Mouse (Mus musculus) urinary bladder, postnatal 10 days (tissue): ENCODE measurements around the gene Mrpl23.

ENCODE experiments used
- DNase-seq: peaks from one replicate; pipeline ENCODE4 v3.0.0; 2022; ENCODE audit warnings: low spot score

The Mrpl23 gene

DNA sequence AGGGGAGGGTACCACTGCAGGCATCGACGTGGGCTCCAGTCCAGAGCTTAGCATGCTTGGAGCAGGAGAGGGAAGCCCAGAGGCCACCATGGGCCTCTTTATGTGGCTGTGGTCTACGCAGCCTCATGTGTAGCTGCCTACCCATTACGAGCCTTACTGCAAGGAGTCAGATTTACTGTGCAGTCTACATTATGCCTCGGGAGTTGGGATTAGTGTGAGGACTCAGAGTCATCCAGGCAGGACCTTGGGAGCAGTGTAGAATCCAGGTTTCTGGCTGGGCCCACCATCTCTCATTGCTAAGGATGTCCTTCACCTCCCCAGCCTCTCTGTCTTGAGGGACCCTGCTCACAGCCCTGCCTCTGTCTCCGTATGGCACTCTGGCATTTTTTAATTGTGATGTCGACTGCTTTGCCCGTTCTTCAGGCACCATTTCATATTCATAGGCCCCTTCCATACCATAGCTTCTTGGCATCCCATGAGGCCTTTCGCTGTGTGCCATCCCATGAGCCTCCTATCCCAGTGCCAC lies 42.4 kb downstream of the Mrpl23 start:
- DNase-seq = no peak

DNA sequence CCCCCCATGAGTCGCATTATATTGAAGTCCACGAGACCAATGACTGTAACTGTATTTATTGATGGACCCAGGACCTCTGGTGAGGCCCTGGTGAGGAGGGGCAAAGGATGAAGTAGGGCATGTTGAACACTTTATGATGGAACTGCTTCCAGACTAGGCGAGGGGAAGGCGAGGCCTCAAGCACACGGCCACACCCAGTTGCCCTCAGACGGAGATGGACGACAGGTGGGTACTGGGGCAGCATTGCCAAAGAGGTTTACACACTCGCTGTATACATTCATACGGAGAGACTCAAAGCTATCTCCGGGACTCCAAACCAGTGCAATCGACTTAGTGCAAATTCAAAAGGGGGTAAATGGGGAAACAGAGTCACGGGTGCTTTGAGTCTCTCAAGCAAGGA lies 43.0 kb downstream of the Mrpl23 start:
- DNase-seq = no peak

DNA sequence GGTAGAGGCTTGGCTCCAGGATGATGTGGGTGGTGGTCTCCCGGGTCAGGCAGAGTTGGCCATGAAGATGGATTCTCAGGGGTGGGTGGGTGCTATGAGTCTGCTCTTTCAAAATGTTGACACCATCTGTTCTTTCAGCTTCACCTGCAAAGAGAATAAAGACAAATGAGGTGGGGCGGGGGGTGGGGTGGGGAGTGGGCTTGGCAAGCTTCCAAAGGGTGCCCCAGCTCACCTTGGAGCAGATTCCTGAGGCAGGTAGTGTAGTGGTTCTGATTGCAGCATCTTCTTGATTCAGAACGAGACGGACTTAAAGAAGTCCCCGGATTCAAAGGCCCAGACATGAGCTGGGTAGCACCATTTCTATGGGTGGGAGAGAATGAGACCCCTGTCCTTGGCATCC lies 43.5 kb downstream of the Mrpl23 start:
- DNase-seq = no peak

DNA sequence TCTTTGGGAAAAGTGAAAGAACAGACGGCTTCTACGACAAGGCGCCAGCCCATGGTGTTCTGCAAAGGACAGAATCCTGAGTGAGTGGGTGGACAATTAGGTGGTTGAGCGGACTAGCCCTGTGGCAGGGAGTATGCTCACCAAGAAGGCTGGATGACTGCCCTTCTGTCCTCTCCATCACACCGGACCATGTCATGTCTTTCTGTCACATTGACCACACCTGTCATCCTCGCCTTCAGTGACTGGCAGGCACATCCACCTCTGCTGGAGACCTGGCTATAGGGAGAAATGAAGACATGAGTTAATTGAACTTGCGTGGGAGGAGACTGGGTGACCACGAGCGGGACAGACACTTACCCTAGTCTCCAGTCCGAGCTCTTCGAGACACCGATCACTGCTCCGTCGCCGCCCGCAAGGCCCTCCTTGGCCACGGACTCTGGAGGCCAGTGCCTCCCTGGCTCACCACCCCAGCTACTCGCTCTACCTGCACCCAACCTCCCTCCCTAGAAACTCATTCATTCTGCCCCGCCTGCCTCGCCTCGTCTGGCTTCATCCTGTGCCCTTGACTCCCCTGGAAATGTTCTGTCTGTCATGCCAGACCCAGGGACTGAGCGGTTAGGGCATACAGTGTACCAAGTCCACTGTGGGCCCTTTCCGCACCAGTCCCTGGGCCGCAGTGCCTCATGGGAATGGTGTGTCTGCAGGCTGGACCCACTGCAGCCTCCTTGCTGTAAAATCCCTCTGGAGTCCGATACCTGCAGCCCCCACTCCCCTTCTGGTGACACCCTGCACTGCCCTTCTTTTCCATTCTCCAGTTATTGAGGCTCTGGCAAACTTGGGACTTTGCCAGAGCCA lies 44.2 kb downstream of the Mrpl23 start:
- no peak for DNase-seq

DNA sequence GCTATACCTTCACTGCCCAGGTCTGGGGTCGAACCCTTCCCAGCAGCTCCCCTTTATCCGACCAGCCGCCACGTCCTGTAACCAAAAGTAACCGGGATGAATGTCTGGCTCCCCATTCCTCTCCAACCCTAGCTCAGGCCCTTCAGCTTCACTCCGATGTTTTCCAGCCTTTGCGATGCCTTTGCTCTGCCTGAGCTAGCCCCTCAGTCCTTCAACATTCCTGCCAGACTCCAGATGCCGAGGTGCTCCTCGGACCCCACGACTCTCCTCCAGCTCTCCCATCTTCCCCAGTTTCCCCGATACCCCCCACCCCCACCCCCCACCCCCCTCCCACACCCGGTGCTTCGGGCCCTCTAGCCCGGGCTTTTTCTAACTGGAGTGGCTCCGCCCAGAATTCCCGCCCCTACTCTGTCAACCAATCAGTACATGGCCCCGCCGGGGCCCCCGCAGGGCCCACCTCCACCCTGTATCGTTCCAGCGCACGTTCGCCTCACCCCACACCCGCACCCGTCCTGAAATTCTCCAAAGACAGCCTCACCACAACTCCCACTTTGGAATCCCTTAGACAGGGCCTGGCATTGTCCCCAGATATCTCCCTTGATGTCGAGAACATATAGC lies 45.4 kb downstream of the Mrpl23 start:
- no peak for DNase-seq

DNA sequence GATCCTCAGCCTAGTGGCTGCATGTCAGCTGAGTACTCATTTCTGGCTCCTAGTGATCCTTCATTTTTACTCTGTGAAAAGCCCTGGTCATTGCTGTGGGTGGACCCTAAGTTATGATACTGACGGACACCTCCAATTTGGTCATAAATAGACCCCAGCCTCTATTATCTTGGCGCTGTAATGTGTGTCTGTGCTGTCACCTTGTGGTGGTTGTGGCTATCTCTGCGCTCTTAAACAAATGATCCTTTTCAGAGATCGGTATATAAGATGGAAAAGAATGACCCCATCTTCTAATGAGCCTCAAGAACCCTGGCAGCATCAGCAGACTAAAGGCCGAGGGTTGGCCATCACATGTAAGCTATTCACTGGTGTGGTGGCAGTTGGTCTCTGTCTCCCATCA lies 46.6 kb downstream of the Mrpl23 start:
- DNase-seq = no peak

DNA sequence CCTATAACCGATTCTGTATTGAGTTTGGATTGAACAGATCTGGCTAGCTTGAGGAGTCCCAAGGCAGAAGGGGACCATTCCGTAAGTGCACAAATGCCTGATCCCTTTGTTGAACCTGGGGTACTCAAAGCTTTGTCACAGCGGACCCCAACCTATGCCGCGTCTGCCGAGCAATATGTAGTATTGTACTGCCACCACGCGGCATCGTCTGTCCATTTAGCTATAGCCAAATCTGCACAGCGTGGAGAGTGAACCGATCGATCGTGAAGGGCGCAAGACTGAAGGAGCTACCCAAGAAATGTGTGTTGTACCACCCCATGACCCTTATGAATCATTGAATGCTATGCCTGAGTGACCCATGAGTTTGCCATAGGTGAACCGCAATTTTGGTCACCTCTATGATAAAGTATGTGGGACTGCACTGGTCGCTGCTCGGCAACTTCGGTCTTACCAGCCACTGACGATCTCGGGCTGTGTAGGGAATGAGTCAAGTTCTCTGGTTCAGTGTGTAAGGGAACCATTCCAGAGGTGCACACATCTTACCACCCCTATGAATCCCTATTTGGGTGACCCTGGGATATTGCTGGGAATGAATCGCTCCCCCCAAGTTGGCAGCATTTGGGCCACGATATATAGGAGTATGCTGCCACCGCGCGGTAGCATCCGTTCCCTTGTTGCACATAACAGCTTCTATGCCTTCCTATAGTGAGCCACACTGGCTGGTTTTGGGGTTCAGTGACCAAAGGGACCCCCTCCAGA lies 47.8 kb downstream of the Mrpl23 start:
- no peak for DNase-seq

DNA sequence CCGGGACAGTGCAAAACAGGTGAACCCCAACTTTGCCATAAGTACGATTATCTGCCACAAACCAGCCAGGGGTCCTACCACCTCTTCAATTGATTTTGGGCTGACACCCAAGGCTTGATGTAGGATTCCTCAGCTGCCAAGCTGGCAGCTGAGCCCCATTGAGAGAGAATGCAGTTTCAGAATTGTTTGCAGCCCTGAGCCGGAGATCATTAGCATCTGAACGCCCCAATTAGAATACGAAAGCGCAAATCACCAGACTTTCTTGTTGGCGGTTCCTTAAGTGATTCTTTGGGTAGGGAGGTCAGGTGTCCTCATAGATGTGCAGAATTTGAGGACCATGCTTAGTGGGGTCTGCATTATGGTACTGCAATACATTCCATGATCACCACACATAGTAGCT lies 48.7 kb downstream of the Mrpl23 start:
- DNase-seq = no peak

DNA sequence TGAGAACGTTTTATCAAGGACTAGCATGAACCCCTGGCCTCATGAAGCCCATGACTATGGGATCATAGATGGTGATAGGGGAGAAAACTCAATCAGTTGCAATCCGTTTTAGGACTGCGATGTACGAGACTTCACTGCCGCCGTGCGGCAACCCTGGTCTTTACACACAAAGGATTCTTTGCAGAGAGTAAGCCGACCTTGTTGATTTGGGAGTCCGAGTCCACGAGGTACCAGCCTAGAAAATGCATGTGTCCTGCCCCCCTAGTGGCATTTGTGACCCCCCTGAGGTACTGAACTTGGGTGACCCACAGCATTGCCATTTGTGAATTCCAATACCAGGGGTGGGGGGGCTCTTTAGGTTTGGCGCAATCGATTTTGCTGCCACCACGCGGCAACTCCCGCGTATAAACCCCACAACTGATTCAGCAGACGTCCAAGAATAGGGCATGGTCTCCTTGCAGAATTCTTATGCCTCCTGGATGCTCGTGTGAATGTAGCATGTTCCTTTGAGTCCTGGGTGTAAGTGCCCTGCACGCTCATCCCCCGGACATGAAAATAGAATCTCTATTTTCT lies 49.3 kb downstream of the Mrpl23 start:
- DNase-seq = no peak

DNA sequence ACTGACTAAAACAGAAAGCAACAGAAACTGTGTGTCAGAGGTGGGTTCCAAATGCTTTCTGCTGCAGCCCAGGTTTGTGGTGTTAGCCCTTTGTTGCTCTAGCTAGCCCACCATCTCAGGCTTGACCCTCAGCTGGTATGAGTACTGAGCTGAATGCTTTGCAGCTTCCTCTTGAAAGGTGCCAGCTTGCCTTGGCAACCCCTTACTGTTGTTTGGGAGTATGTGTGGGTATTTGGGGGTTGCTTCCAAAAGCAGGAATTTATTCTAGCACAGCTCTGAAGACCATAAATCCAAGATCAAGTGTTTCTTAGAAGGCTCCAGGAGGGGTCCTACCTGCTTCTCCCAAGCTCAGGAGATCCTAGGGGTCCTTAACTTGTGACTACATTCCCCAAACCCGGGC lies 52.4 kb downstream of the Mrpl23 start:
- DNase-seq = no peak

DNA sequence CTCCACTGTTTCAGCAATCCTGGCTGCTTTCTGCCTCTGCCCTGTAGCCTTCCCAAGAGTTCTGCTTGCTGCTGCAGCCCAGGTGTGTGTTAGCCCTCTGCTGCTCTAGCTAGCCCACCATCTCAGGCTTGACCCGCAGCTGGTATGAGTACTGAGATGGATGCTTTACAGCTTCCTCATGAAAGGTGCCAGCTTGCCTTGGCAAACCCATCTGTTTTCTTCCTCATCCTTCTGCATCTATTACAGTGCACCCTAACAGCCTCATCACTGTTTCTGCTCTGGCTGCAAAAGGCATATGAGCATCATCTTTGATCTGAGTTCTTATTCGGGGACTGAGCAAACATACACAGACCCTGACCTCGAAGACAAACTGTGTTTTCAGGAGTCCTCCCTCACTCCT lies 53.4 kb downstream of the Mrpl23 start:
- DNase-seq = no peak

DNA sequence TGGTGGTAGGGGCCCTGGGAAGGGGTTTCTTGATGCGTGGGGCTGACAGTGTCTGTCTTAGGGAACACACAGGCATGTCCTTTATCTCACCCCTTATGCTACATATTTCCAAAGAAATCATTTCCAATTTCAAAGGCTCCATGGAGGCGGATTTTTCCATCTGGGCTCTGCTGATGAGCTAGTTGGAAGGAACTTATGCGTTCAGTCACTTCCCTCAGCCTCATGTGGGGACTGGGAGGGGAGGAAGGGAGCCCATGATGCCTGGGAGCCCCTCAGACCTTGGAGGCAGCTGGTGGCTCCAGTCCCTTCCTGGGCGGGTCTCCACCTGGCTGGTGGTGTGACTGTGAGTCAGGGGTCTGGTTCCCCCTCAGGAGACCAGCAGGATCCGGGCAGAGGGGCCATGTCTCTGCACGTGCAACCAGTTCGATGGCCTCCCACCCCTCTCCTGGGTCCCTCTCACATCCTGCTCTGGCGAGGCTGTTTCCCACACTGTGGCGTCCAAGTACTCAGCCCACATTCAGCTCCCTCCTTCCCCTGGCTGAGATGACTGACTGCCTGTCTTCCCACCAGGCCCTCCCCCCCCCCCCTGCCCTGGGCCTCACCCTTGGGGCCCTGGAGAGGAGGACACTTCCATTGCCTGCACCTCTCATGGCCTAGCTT lies 55.9 kb downstream of the Mrpl23 start:
- DNase-seq = no peak
